Mouse (Mus musculus): Measurements from ENCODE around the gene Fam193a. TPM values are rescaled to one million over a fixed set of nuclear protein-coding genes. Genes with fewer than 3 reads are reported as not detected.

Fam193a gene
- total RNA-seq, 1 experiment = 19.0 TPM

DNA sequence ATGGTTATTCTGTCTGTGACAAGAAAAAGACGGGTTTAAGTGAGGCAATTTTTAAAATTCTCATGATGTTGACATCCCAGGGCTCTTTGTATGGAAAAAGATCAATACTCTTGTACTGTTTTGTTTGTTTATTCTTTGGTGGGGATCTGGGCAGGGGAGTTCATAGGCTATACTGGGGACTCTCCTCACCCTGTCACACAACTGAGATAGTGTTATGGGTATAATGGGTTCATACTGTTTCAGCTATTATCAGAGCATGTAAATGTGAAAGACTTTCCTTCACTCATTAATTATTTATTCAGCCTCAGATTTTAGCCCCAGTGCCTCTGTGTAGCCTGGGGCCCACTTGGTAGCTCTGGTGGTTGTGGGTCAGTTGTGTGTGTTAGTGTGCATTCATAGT is 39.3 kb downstream of the Fam193a start:
- Histone ChIP-seq H3K36me3 (ENCODE audit: control insufficient read depth, insufficient read depth, low read length, poor library complexity, severe bottlenecking) (no peaks in the 10 kb centered on the region), H3K4me3 (ENCODE audit: insufficient read depth in 1 of 2, low read depth in 1 of 2, low read length in 2 of 2, poor library complexity in 1 of 2, severe bottlenecking in 1 of 2) (no peak overlapping the region), H3K27ac (ENCODE audit: insufficient read depth, low read depth, low read length, poor library complexity, severe bottlenecking) (no peak overlapping the region), H3K4me1 (ENCODE audit: control insufficient read depth in 2 of 2, insufficient read depth in 2 of 2, low read length in 2 of 2, poor library complexity in 1 of 2) (no peaks in the 10 kb centered on the region), H3K9me3 (ENCODE audit: control insufficient read depth, insufficient read depth, low read depth, low read length) (no peaks in the 10 kb centered on the region), H3K9ac (ENCODE audit: insufficient read depth, low read depth, low read length, poor library complexity, severe bottlenecking) (no peak overlapping the region)
- no peak for DNase-seq (ENCODE audit: low read depth, low spot score)
- TF ChIP-seq MAFK (IDR thresholded peaks at IDR 0.05; ENCODE audit: insufficient read depth, low read depth, low read length) = no peak
- no peak for TF ChIP-seq ZC3H11A (IDR thresholded peaks at IDR 0.05; ENCODE audit: borderline replicate concordance, low read depth, low read length)
- no peak for TF ChIP-seq HCFC1 (IDR thresholded peaks at IDR 0.05; ENCODE audit: borderline replicate concordance, insufficient read depth, low read length)
- TF ChIP-seq ZNF384 (IDR thresholded peaks at IDR 0.05; ENCODE audit: low read depth, low read length) = no peak
- no peak for TF ChIP-seq CHD2 (IDR thresholded peaks at IDR 0.05; ENCODE audit: low read depth, low read length)
- in situ Hi-C loops (cut with MboI; ENCODE audit: low sequenced_read_pairs in 2 of 2, unreplicated experiment in 2 of 2) = no loop called here

DNA sequence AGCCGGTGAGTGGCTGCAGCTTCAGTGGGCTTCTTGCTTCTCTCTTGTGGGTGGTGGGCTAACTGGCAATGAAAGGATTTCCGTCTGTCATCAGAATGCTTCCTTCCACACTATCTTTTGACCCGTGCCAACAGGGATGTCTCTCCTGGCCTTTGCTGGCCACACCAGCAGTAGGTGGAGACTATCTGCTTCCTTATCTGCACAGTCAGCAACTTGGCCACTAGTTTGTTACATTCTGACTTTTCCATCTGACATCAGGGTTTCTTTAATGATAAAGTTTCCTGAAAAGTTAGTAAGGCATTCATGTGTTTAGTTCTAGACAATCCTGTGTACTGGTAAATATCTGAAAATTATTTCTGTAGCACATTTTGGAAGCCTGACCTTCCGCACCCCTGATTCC is 41.1 kb downstream of the Fam193a start:
- TF ChIP-seq CHD2 (IDR thresholded peaks at IDR 0.05; ENCODE audit: low read depth, low read length) (no peak), ZC3H11A (IDR thresholded peaks at IDR 0.05; ENCODE audit: borderline replicate concordance, low read depth, low read length) (no peak), HCFC1 (IDR thresholded peaks at IDR 0.05; ENCODE audit: borderline replicate concordance, insufficient read depth, low read length) (no peak), ZNF384 (IDR thresholded peaks at IDR 0.05; ENCODE audit: low read depth, low read length) (no peak), MAFK (IDR thresholded peaks at IDR 0.05; ENCODE audit: insufficient read depth, low read depth, low read length) (0 out of 2 replicates have a peak, but pooled peaks have one; percentile 59)
- Histone ChIP-seq H3K27ac (ENCODE audit: insufficient read depth, low read depth, low read length, poor library complexity, severe bottlenecking) (no peak overlapping the region), H3K9ac (ENCODE audit: insufficient read depth, low read depth, low read length, poor library complexity, severe bottlenecking) (no peak overlapping the region), H3K4me1 (ENCODE audit: control insufficient read depth in 2 of 2, insufficient read depth in 2 of 2, low read length in 2 of 2, poor library complexity in 1 of 2) (no peaks in the 10 kb centered on the region), H3K4me3 (ENCODE audit: insufficient read depth in 1 of 2, low read depth in 1 of 2, low read length in 2 of 2, poor library complexity in 1 of 2, severe bottlenecking in 1 of 2) (no peak overlapping the region), H3K36me3 (ENCODE audit: control insufficient read depth, insufficient read depth, low read length, poor library complexity, severe bottlenecking) (no peaks in the 10 kb centered on the region), H3K9me3 (ENCODE audit: control insufficient read depth, insufficient read depth, low read depth, low read length) (no peaks in the 10 kb centered on the region)
- in situ Hi-C loops (cut with MboI; ENCODE audit: low sequenced_read_pairs in 2 of 2, unreplicated experiment in 2 of 2) = no loop called here
- no peak for DNase-seq (ENCODE audit: low read depth, low spot score)

DNA sequence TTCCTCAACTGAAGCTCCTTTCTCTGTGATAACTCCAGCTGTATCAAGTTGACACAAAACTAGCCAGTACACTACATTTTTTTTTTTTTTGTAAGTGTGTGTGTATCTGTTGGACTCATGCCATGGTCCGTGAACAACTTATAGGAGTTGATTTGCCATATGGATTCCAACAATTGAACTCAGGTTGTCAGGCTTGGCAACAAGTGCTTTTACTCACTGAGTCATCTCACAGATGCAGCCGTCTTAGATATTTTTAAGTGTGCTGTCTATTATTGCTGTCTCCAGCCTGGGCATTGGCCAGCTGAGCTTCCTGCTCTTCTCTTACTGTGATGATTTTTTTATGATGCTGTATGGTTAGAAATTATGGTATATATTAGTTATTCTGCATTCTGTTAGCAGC is 44.2 kb downstream of the Fam193a start:
- Histone ChIP-seq H3K4me3 (ENCODE audit: insufficient read depth in 1 of 2, low read depth in 1 of 2, low read length in 2 of 2, poor library complexity in 1 of 2, severe bottlenecking in 1 of 2) (no peak overlapping the region), H3K36me3 (ENCODE audit: control insufficient read depth, insufficient read depth, low read length, poor library complexity, severe bottlenecking) (no peaks in the 10 kb centered on the region), H3K9ac (ENCODE audit: insufficient read depth, low read depth, low read length, poor library complexity, severe bottlenecking) (no peak overlapping the region), H3K9me3 (ENCODE audit: control insufficient read depth, insufficient read depth, low read depth, low read length) (no peaks in the 10 kb centered on the region), H3K27ac (ENCODE audit: insufficient read depth, low read depth, low read length, poor library complexity, severe bottlenecking) (no peak overlapping the region), H3K4me1 (ENCODE audit: control insufficient read depth in 2 of 2, insufficient read depth in 2 of 2, low read length in 2 of 2, poor library complexity in 1 of 2) (no peaks in the 10 kb centered on the region)
- in situ Hi-C loops (cut with MboI; ENCODE audit: low sequenced_read_pairs in 2 of 2, unreplicated experiment in 2 of 2) = no loop called here
- DNase-seq (ENCODE audit: low read depth, low spot score) = no peak
- TF ChIP-seq MAFK (IDR thresholded peaks at IDR 0.05; ENCODE audit: insufficient read depth, low read depth, low read length) (no peak), CHD2 (IDR thresholded peaks at IDR 0.05; ENCODE audit: low read depth, low read length) (no peak), ZC3H11A (IDR thresholded peaks at IDR 0.05; ENCODE audit: borderline replicate concordance, low read depth, low read length) (no peak), HCFC1 (IDR thresholded peaks at IDR 0.05; ENCODE audit: borderline replicate concordance, insufficient read depth, low read length) (no peak), ZNF384 (IDR thresholded peaks at IDR 0.05; ENCODE audit: low read depth, low read length) (no peak)

DNA sequence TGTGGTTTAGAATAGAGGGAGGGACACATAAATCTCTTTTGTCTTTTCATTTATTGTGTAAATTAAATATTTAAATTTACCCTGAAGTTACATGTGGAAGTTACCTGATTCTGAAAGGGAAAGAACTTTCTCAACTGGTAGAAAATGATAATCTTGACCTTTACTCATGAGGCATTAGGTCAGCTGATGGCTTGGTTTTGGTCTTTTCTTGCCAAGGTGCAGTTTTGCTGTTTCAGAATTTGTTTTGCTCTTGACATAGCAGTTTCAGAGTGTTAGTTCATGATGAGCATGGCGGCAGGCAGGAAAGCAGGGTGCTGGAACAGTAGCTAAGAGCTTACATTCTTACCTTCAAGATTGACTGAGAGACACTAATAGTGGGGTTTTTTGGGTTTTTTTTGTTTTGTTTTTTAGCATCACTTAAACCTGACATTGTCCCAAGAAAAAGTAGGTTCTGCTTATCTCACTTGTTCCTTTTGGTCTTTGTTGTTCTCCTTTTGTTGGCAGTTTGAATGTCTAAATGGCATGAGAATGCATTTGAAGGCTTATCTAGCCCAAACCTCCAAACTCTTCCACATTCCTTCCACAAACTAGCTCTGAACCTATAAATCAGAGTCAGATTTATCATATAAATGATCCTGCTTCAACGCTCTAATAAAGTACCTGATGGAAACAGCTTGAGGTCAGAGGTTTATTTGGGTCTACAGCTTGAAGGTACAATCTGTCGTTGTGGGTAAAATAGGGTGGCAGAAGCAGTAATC is 47.7 kb downstream of the Fam193a start:
- H3K9me3 ChIP-seq (ENCODE audit: control insufficient read depth, insufficient read depth, low read depth, low read length) = no peaks in the 10 kb centered on the region
- H3K4me1 ChIP-seq (ENCODE audit: control insufficient read depth in 2 of 2, insufficient read depth in 2 of 2, low read length in 2 of 2, poor library complexity in 1 of 2) = no peaks in the 10 kb centered on the region
- no peak overlapping the region for H3K9ac ChIP-seq (ENCODE audit: insufficient read depth, low read depth, low read length, poor library complexity, severe bottlenecking)
- TF ChIP-seq HCFC1 (IDR thresholded peaks at IDR 0.05; ENCODE audit: borderline replicate concordance, insufficient read depth, low read length) (no peak), MAFK (IDR thresholded peaks at IDR 0.05; ENCODE audit: insufficient read depth, low read depth, low read length) (no peak), CHD2 (IDR thresholded peaks at IDR 0.05; ENCODE audit: low read depth, low read length) (no peak), ZNF384 (IDR thresholded peaks at IDR 0.05; ENCODE audit: low read depth, low read length) (no peak), ZC3H11A (IDR thresholded peaks at IDR 0.05; ENCODE audit: borderline replicate concordance, low read depth, low read length) (no peak)
- no peak overlapping the region for H3K27ac ChIP-seq (ENCODE audit: insufficient read depth, low read depth, low read length, poor library complexity, severe bottlenecking)
- in situ Hi-C loops (cut with MboI; ENCODE audit: low sequenced_read_pairs in 2 of 2, unreplicated experiment in 2 of 2) = no loop called here
- H3K4me3 ChIP-seq (ENCODE audit: insufficient read depth in 1 of 2, low read depth in 1 of 2, low read length in 2 of 2, poor library complexity in 1 of 2, severe bottlenecking in 1 of 2) = no peak overlapping the region
- peaks cover 2% of the 10 kb centered on the region for H3K36me3 ChIP-seq (ENCODE audit: control insufficient read depth, insufficient read depth, low read length, poor library complexity, severe bottlenecking)
- DNase-seq (ENCODE audit: low read depth, low spot score) = no peak
